Mouse (Mus musculus) ES-E14 (cell line): ENCODE measurements around the gene Defb45.

ENCODE experiments used
- CHD2 ChIP-seq: IDR thresholded peaks from 2 replicates; pipeline ENCODE4 v1.6.1; 2014; ENCODE audit warnings: mild to moderate bottlenecking, low read depth, low read length, inconsistent platforms
- ZC3H11A ChIP-seq: IDR thresholded peaks from 2 replicates; pipeline ENCODE4 v1.6.1; 2012; ENCODE audit warnings: low read depth, mild to moderate bottlenecking, inconsistent platforms, low read length, borderline replicate concordance
- ZNF384 ChIP-seq: IDR thresholded peaks from 2 replicates; pipeline ENCODE4 v1.6.1; 2012; ENCODE audit warnings: low read depth, low read length, inconsistent platforms

- no peak for TF ChIP-seq ZC3H11A
- no peak for TF ChIP-seq CHD2
- TF ChIP-seq ZNF384 = no peak
These were observed 30.7 kb upstream of the Defb45 start for GRCm38 (mm10) chr2:152629904-152630303.
